Mouse (Mus musculus) brain, adult 2 months (tissue): ENCODE measurements around the gene Pnck.

ENCODE experiments used
- DNase-seq: peaks from one replicate; pipeline ENCODE4 v3.0.0; 2011; ENCODE audit warnings: low read depth, low spot score

Gene Pnck

GRCm38 (mm10) chrX:73659575-73660283, at the start of gene Pnck:
Gene Pnck (minus strand): TSS chrX:73660117.
- DNase-seq: no peak

GRCm38 (mm10) chrX:73700472-73700871, 40.6 kb upstream of the Pnck start:
- peak; percentile 53 for DNase-seq

- DNase-seq: peak; percentile 77
These were observed 31.2 kb upstream of the Pnck start for GRCm38 (mm10) chrX:73690917-73691629.

GRCm38 (mm10) chrX:73685629-73686028, 25.7 kb upstream of the Pnck start:
- peak; percentile 66 for DNase-seq

GRCm38 (mm10) chrX:73684978-73685377, 25.1 kb upstream of the Pnck start:
- DNase-seq: no peak

GRCm38 (mm10) chrX:73684156-73684555, 24.2 kb upstream of the Pnck start:
- DNase-seq: no peak

GRCm38 (mm10) chrX:73676668-73677067, 16.8 kb upstream of the Pnck start:
- no peak for DNase-seq

GRCm38 (mm10) chrX:73675231-73675630, 15.3 kb upstream of the Pnck start:
- peak; percentile 69 for DNase-seq

GRCm38 (mm10) chrX:73673968-73674661, 14.2 kb upstream of the Pnck start:
- peak; percentile 79 for DNase-seq

- DNase-seq: no peak
These were observed 13.7 kb upstream of the Pnck start for GRCm38 (mm10) chrX:73673619-73673967.

GRCm38 (mm10) chrX:73672879-73673618, 13.1 kb upstream of the Pnck start, which contains the start of gene Slc6a8:
Gene Slc6a8 (plus strand): TSS chrX:73673150.
- peak; percentile 88 for DNase-seq

- peak; percentile 86 for DNase-seq
These were observed 12.1 kb upstream of the Pnck start for GRCm38 (mm10) chrX:73672031-73672431.

- peak; percentile 29 for DNase-seq
These were observed 3.2 kb upstream of the Pnck start for GRCm38 (mm10) chrX:73663143-73663542.

GRCm38 (mm10) chrX:73660284-73660665, 358 bp upstream of the Pnck start:
- peak; percentile 59 for DNase-seq

- peak; percentile 77 for DNase-seq
These were observed 862 bp downstream of the Pnck start for GRCm38 (mm10) chrX:73658936-73659574.

GRCm38 (mm10) chrX:73658391-73658790, 1.5 kb downstream of the Pnck start:
- DNase-seq: peak; percentile 60

- peak; percentile 52 for DNase-seq
These were observed 4.4 kb downstream of the Pnck start for GRCm38 (mm10) chrX:73655529-73655928.

- DNase-seq: peak; percentile 86
These were observed 5.7 kb downstream of the Pnck start for GRCm38 (mm10) chrX:73654177-73654576.

GRCm38 (mm10) chrX:73653392-73653791, 6.5 kb downstream of the Pnck start:
- DNase-seq: no peak

GRCm38 (mm10) chrX:73650869-73651268, 9.0 kb downstream of the Pnck start:
- no peak for DNase-seq

- no peak for DNase-seq
These were observed 14.8 kb downstream of the Pnck start for GRCm38 (mm10) chrX:73645121-73645520.
